Mouse (Mus musculus): ENCODE measurements around the gene Kit.

DNA sequence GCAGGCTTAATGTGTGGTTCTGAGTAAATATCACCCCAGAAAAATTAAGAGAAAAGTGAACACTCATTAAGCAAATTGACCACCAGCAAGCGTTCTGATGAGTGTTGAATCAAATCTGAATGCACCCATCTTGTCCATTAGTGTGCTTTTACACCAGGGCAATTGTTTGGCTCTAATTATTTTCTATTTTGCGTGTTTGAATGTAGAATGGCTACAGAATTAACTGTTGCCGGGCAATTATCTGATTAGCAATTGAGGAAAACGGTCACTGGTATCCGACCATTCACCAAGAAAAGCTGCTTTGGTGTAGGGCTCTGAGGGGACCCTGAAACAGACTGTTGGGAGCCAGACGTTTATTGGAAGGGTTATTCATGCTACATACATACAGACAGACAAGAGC lies 16.2 kb downstream of the Kit start:
- TF ChIP-seq CTCF (IDR thresholded peaks at IDR 0.05; ENCODE audit: borderline replicate concordance, control insufficient read depth, extremely low read depth, insufficient read depth, low read length, poor library complexity): no peak
- TF ChIP-seq POLR2A (IDR thresholded peaks at IDR 0.05; ENCODE audit: control insufficient read depth, extremely low read depth, insufficient read depth, low read length, poor library complexity): no peak

Data from thymus, adult 2 months (tissue).